In the genomic region with DNA sequence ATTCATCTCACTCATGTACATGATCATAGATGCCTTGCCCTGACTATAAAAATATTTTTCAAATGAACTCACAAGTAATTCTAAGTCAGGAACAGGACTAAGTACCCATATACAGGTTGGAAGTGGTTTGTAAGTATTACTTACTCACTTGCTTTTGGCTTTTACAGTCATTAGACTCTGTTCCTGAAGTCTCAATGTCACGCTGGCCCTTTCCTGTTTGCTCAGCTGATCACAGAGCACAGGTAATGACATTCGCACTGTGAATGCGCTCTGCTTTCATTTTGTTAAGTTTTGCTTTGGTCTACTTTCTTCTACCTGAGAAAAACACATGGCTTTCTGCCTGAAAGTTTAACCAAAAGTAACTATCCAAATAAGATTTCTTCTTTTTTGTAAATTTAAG, we compare ENCODE assay signal across 19 mouse cellular contexts.
"Had no signal": no experiment of that assay in that cellular context is flagged by ENCODE, and none has a peak within 500 bp of the region (broad histone marks: within the 10 kb centered on the region; RNA-seq: fewer than 3 reads in every experiment).

No protein-coding gene starts in this region.

- DNase-seq: kidney, postnatal 10 days; kidney, postnatal 36 days; layer of hippocampus, postnatal 36 days; lung, adult 18-20 months; retina, postnatal 1 day; right cerebral cortex, postnatal 25 days; spleen, adult 18-20 months; thymus, adult 18-20 months; thymus, postnatal 14 days; thymus, postnatal 4 days had no signal

- H3K27ac ChIP-seq: left cerebral cortex, adult 2 months; liver, embryonic 12.5 days; liver, embryonic 15.5 days; macrophage; midbrain, embryonic 12.5 days; midbrain, embryonic 15.5 days; neural tube, embryonic 12.5 days; neural tube, embryonic 15.5 days; stomach, embryonic 15.5 days had no signal

- H3K9ac ChIP-seq: liver, embryonic 12.5 days; liver, embryonic 15.5 days; midbrain, embryonic 12.5 days; midbrain, embryonic 15.5 days; neural tube, embryonic 12.5 days; neural tube, embryonic 15.5 days; stomach, embryonic 15.5 days had no signal

- H3K36me3 ChIP-seq: liver, embryonic 12.5 days; liver, embryonic 15.5 days; midbrain, embryonic 12.5 days; midbrain, embryonic 15.5 days; neural tube, embryonic 12.5 days; neural tube, embryonic 15.5 days; stomach, embryonic 15.5 days had no signal

- H3K4me3 ChIP-seq: left cerebral cortex, adult 2 months; liver, embryonic 12.5 days; liver, embryonic 15.5 days; midbrain, embryonic 12.5 days; midbrain, embryonic 15.5 days; neural tube, embryonic 12.5 days; neural tube, embryonic 15.5 days; stomach, embryonic 15.5 days had no signal

- H3K4me1 ChIP-seq: midbrain, embryonic 12.5 days; midbrain, embryonic 15.5 days; neural tube, embryonic 12.5 days; neural tube, embryonic 15.5 days; stomach, embryonic 15.5 days had no signal

- H3K27me3 ChIP-seq: liver, embryonic 12.5 days; liver, embryonic 15.5 days; midbrain, embryonic 12.5 days; midbrain, embryonic 15.5 days; neural tube, embryonic 12.5 days; neural tube, embryonic 15.5 days; stomach, embryonic 15.5 days had no signal

- H3K9me3 ChIP-seq: liver, embryonic 12.5 days; liver, embryonic 15.5 days; midbrain, embryonic 12.5 days; midbrain, embryonic 15.5 days; neural tube, embryonic 12.5 days; neural tube, embryonic 15.5 days; stomach, embryonic 15.5 days had no signal

- ATAC-seq: liver, embryonic 12.5 days; midbrain, embryonic 15.5 days had no signal

- H3K4me2 ChIP-seq: liver, embryonic 12.5 days; liver, embryonic 15.5 days; midbrain, embryonic 12.5 days; midbrain, embryonic 15.5 days; neural tube, embryonic 12.5 days; neural tube, embryonic 15.5 days; stomach, embryonic 15.5 days had no signal
